Mouse (Mus musculus): ENCODE data around the gene Cbr4.
A peak's percentile ranks its signal among the peaks of the same experiment; 100 is the strongest.

The Cbr4 gene

GRCm38 (mm10) chr8:61550006-61550748, 62.6 kb downstream of the Cbr4 start:
- DNase-seq (ENCODE audit: inconsistent ontology term): no peak

- DNase-seq (ENCODE audit: inconsistent ontology term): no peak
These were observed 64.7 kb downstream of the Cbr4 start for GRCm38 (mm10) chr8:61552221-61552620.

- no peak for DNase-seq (ENCODE audit: inconsistent ontology term)
These were observed 65.3 kb downstream of the Cbr4 start for GRCm38 (mm10) chr8:61552755-61553402.

- peak; percentile 76 for DNase-seq (ENCODE audit: inconsistent ontology term)
These were observed 67.8 kb downstream of the Cbr4 start for GRCm38 (mm10) chr8:61555343-61555742.

GRCm38 (mm10) chr8:61556219-61556618, 68.7 kb downstream of the Cbr4 start:
- no peak for DNase-seq (ENCODE audit: inconsistent ontology term)

Measured in Muller cell, postnatal 12 days (primary cell).